Mouse (Mus musculus) layer of hippocampus, adult 2 months (tissue): ENCODE measurements around the gene Cpd. TPM values are rescaled to one million over a fixed set of nuclear protein-coding genes. Genes with fewer than 3 reads are reported as not detected.

Source experiments
- DNase-seq, 2 experiments: peaks; one replicate each; pipeline ENCODE4 v3.0.0; 2022; ENCODE audit warnings: low spot score in 2 of 2
- H3K27ac ChIP-seq: fragments of 200-600 bp; 2 replicates; pipeline ENCODE4 v1.8.1; 2022
- H3K4me3 ChIP-seq: fragments of 200-600 bp; 2 replicates; pipeline ENCODE4 v1.8.1; 2022; ENCODE audit warnings: mild to moderate bottlenecking
- CTCF ChIP-seq: fragments of 200-600 bp; conservative IDR thresholded peaks from 2 replicates; pipeline ENCODE4 v1.8.1; 2022; ENCODE audit warnings: antibody characterized with exemption, mild to moderate bottlenecking, moderate library complexity
- total RNA-seq, 2 experiments: library from RNA; stranded (reverse); gene quantifications; 2 replicates each; pipeline ENCODE4 v1.2.3; 2021

The Cpd gene
- total RNA-seq, 2 experiments from 2014 or later = 60.0 to 62.3 TPM

- DNase-seq = no peak
- TF ChIP-seq CTCF = no peak
- H3K4me3 ChIP-seq = no peak overlapping the region
- no peak overlapping the region for H3K27ac ChIP-seq
Observed at GRCm38 (mm10) chr11:76861185-76861584, 14.4 kb upstream of the Cpd start.

GRCm38 (mm10) chr11:76859261-76859660 lies 12.4 kb upstream of the Cpd start:
- no peak for TF ChIP-seq CTCF
- H3K4me3 ChIP-seq = no peak overlapping the region
- H3K27ac ChIP-seq = no peak overlapping the region
- no peak for DNase-seq

GRCm38 (mm10) chr11:76858781-76859180 lies 12.0 kb upstream of the Cpd start:
- no peak overlapping the region for H3K27ac ChIP-seq
- TF ChIP-seq CTCF = no peak
- no peak overlapping the region for H3K4me3 ChIP-seq
- no peak for DNase-seq

- no peak overlapping the region for H3K27ac ChIP-seq
- no peak overlapping the region for H3K4me3 ChIP-seq
- no peak for TF ChIP-seq CTCF
- no peak for DNase-seq
Observed at GRCm38 (mm10) chr11:76857111-76857510, 10.3 kb upstream of the Cpd start.

GRCm38 (mm10) chr11:76856601-76857000 lies 9.8 kb upstream of the Cpd start:
- no peak for TF ChIP-seq CTCF
- Histone ChIP-seq H3K27ac (no peak overlapping the region), H3K4me3 (no peak overlapping the region)
- DNase-seq = no peak

- Histone ChIP-seq H3K4me3 (no peak overlapping the region), H3K27ac (no peak overlapping the region)
- DNase-seq = no peak
- no peak for TF ChIP-seq CTCF
Observed at GRCm38 (mm10) chr11:76854475-76855341, 7.9 kb upstream of the Cpd start.

- no peak overlapping the region for H3K4me3 ChIP-seq
- peak; percentile 24; the same call in 1 of the 2 replicates for TF ChIP-seq CTCF
- DNase-seq = no peak
- no peak overlapping the region for H3K27ac ChIP-seq
Observed at GRCm38 (mm10) chr11:76851512-76851911, 4.7 kb upstream of the Cpd start.

- DNase-seq = no peak
- H3K4me3 ChIP-seq = no peak overlapping the region
- TF ChIP-seq CTCF = no peak
- H3K27ac ChIP-seq = peak overlapping the region; percentile 72
Observed at GRCm38 (mm10) chr11:76849596-76849995, 2.8 kb upstream of the Cpd start.

- H3K27ac ChIP-seq = no peak overlapping the region
- TF ChIP-seq CTCF = no peak
- DNase-seq = no peak
Observed at GRCm38 (mm10) chr11:76848081-76848480, 1.3 kb upstream of the Cpd start.

GRCm38 (mm10) chr11:76847354-76847753 lies 536 bp upstream of the Cpd start:
- DNase-seq = no peak
- peak overlapping the region; percentile 95 for H3K4me3 ChIP-seq
- no peak for TF ChIP-seq CTCF
- peak overlapping the region; percentile 96 for H3K27ac ChIP-seq

More at GRCm38 (mm10) chr11:76848081-76848480, 1.3 kb upstream of the Cpd start:
- no peak overlapping the region for H3K4me3 ChIP-seq

GRCm38 (mm10) chr11:76846011-76846877 lies 574 bp downstream of the Cpd start:
- H3K27ac ChIP-seq = peak overlapping the region; percentile 96
- peak overlapping the region; percentile 95 for H3K4me3 ChIP-seq
- no peak for DNase-seq
- TF ChIP-seq CTCF = no peak

- peak overlapping the region; percentile 96 for H3K27ac ChIP-seq
- peak in 1 of 2 experiments; percentile 35 for DNase-seq
- TF ChIP-seq CTCF = no peak
- H3K4me3 ChIP-seq = peak overlapping the region; percentile 95
Observed at GRCm38 (mm10) chr11:76845275-76845980, 1.4 kb downstream of the Cpd start.

GRCm38 (mm10) chr11:76838573-76838972 lies 8.2 kb downstream of the Cpd start:
- no peak for DNase-seq
- TF ChIP-seq CTCF = no peak
- Histone ChIP-seq H3K4me3 (no peak overlapping the region), H3K27ac (no peak overlapping the region)
